Mouse (Mus musculus): ENCODE results near the gene Ubtf. TPM values are rescaled to one million over a fixed set of nuclear protein-coding genes. Genes with fewer than 3 reads are reported as not detected.
A peak's percentile ranks its signal among the peaks of the same experiment; 100 is the strongest.

Ubtf gene
- total RNA-seq, 4 experiments from 2014 or later = 102 to 118 (median 113) TPM

DNA sequence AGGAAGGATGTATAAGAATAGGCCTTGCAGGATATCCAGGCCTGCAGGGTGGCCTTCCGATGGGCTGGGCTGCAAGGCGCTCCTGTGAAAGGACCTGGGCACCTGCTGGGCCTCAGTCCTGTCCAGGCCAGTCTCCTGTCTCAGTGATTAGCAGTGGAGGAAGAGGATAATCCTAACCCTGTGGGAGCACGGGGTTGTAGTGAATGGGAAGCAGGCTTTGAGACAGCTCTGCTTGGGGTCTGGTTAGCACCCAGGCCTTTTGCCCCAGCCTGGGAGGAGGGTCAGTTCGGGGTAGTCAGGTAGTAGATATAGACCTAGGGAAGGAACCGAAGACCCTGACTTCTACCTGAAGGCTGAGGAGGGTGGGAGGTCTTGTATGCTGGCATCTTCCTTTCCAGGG lies 28.1 kb upstream of the Ubtf start:
- DNase-seq (ENCODE audit: low spot score in 2 of 2) = no peak

DNA sequence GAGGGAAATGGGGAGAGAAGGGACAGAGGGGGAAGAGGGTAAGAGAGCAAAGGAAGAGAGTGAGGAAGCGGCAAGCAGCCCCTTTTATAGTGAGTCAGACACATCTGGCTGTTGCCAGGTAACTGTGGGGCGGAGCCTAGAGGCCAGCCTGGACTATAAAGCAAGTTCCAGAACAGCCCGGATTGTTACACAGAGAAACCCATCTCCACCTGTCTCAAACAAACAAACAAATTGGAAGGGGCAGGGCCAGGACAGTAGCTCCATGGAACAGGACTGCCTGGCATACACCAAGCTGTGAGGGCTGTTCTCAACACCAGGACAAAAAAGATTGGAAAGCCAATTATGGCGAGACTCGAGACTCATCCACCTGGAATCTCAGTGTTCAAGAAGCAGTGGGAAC lies 27.4 kb upstream of the Ubtf start:
- no peak for DNase-seq (ENCODE audit: low spot score in 2 of 2)

DNA sequence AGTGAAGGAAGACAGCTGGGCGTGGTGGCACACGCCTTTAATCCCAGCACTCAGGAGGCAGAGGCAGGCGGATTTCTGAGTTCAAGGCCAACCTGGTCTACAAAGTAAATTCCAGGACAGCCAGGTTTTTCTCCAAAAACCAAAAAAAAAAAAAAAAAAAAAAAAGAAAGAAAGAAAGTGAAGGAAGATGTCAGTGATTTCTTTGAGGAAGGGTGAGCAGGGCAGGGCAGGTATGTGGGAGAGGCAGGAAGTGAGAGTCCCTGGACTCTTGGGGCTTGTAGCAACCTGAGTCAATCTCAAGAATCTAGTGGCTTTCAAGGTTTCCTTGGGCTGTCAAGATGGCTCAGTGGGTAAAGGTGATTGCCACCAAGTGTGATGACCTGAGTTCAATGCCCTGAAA lies 24.9 kb upstream of the Ubtf start:
- no peak for DNase-seq (ENCODE audit: low spot score in 2 of 2)

- DNase-seq (ENCODE audit: low spot score in 2 of 2) = no peak
These were observed 23.2 kb upstream of the Ubtf start for GRCm38 (mm10) chr11:102342742-102343141.

DNA sequence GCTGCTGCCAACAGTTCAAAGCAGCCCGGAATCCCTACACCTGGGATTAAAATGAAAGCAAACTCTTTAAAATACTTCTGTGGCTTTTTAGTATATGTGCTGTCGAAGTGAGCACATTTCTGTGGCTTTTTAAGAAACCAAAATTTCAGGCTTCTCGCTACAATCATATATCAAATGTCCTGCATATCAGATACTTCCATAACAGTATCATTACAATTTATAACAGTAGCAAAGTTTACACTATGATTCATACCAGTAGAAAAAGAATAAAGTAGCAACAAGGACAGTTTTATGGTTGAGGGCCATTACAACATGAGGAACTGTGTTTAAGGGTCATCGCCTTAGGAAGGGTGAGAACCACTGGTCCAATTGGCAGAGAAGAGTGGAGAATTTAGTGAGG lies 21.6 kb upstream of the Ubtf start:
- DNase-seq (ENCODE audit: low spot score in 2 of 2) = no peak

DNA sequence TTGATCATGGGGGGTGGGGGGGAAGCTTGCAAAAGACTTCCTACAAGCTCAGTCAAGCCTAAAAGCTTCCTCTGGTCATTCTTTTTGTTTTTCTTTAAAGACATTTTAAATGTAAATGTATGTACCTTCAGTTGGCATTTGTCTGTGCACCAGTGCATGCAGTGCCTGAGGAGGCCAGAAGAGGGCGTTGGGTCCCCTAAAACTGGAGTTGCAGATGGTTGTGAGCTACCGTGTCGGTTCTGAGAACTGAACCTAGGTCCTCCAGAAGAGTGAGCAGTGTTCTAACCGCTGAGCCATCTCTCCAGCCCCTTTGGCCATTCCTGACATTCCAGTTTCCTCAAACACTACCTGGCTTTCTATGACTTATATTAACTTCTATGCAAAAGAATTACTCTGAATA lies 20.1 kb upstream of the Ubtf start:
- DNase-seq (ENCODE audit: low spot score in 2 of 2) = no peak

DNA sequence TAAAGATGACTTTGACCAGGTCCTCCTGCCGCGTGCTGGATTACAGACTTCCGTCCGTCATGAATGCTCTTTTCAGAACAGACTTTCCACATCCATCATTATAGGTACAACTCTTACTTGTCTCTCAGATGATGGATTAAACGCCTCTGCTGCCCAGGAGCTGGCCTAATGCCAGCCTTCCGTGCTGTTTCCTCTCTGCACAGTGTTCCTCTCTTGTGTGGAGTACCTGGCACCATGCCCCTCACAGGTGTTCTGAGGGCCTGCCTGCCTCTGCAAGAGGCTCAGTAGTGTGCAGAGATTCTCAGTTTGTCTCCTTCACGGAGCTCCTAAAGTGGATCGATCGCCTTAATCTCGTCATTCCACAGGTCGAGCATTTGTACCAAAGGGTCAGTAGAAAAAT lies 19.7 kb upstream of the Ubtf start:
- no peak for DNase-seq (ENCODE audit: low spot score in 2 of 2)

DNA sequence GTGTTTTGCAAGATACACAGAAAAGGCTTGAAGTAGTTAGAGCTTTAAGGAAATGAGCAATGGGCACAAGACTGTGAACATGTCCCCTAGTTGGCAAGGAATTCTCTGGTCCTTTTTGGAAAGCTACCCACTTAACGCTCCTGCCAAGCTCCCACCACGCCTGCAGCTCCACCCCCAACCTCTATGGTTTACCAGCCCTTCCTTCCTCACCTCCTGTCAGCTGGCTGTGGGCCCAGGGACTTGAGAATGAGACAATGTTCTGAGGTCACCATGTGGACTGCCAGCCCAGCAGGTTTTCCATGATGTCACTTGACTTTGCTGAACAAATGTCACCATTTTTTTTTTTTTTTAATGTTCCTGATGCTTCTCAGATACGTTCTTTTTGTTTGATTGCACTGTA lies 19.0 kb upstream of the Ubtf start:
- peak in 1 of 2 experiments; percentile 64 for DNase-seq (ENCODE audit: low spot score in 2 of 2)

DNA sequence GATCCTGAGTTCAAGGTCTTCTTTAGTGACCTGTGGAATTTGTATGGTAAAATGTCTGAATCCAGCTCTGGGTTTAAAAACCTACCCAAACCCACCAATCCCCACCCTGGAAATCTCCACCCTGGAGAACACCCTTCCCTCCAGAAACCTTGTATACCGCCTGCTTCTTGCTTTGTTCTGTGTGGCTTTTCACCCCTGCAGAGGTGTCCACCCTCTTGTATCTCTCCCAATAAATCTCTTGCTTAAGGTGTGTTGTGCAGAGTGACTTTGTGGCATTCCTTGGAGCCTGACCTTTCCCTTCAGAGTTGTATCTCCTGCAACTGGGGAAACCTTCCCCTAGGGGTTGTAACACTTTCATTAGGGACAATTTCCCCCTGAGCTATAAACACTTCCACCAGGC lies 18.4 kb upstream of the Ubtf start:
- no peak for DNase-seq (ENCODE audit: low spot score in 2 of 2)

DNA sequence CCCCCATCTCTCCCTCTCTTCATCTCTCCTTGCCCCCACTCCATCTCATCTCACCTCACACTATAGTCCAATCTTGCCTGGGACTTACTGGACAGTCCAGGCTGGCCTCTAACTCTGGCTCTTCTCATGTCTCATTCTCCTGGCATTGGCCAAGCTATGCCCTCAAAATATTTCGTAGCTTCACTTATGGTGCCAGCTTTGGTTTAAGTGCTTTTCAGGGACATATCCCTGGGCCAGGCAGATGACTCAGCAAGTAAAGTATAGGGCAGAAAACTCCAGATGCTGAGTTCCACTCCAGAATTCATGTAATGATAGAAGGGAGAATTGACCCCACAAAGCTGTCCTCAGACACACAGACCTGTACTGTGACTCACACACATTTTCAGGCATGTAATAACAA lies 16.6 kb upstream of the Ubtf start:
- no peak for DNase-seq (ENCODE audit: low spot score in 2 of 2)

DNA sequence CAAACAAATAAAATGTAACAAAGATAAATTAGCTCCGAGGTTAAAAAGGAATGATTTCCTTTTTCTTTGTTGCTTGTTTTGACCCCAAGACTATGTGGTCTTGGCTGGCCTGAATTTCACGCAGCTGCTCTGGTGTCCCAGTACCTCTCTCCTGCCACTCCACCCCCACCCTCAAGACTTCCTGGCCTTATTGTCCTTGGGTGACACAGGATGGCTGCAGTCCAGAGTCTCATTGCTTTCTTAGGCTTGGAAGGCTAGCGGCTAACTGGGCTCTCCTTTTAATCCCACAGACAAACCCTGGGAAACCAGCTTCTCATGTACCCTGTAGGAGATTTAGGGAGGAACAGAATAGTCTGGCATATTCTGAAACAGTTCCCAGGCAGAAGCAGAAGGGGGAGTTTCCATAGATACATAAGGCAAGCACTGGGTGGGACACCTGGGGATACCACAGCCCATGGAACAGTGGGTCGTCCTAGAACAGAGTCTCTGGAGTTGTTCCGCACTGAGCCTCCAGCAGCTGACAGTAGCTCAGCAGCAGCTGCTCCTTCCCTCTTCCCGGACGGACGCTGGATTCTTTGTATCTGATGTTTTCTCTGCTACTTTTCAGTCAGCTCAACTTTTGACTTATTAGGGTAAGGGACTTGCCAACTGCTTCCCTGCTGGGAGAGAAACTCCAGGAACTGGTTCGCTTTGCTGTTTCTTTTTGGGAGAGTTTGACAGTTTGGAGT lies 15.6 kb upstream of the Ubtf start:
- DNase-seq (ENCODE audit: low spot score in 2 of 2) = no peak

DNA sequence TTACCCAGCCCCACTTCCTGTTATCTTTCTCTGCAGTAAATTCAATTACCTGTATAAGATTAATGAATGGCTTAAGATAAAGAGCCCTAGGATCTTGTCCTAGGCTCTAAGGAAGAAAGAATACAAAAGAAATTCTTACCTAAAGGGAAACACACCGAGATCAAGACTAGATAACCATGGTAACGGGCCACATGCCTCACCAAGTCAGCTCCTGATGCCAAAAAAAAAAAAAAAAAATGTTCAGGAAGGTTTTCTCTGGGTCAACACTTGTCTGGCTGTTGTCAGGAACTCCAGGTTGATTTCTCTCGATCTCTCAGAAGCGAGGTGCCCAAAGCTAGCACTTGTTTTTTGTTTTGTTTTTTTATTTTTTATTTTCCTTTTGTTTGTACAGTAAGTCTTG lies 14.5 kb upstream of the Ubtf start:
- DNase-seq (ENCODE audit: low spot score in 2 of 2) = no peak

GRCm38 (mm10) chr11:102333061-102333460 lies 13.5 kb upstream of the Ubtf start:
- DNase-seq (ENCODE audit: low spot score in 2 of 2) = no peak

DNA sequence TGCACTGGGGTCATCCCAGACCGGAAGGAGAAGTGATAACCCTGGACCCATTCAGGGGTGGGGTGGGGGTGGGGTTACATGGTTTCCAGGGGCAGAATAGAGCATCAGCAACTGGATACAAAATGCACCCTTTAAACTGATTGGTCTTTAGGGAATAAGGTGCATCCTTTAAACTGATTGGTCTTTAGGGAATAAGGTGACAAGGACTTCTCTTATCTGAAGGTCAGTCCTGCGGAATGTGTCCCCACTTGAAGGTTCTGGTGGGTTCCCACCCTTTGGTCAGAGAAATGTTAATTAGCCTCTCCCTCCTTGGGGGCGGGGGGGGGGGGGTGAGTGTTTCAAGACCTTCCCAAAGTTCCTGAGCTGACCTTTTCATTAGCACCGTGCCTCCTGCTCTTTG lies 12.3 kb upstream of the Ubtf start:
- no peak for DNase-seq (ENCODE audit: low spot score in 2 of 2)

- no peak for DNase-seq (ENCODE audit: low spot score in 2 of 2)
These were observed 10.5 kb upstream of the Ubtf start for GRCm38 (mm10) chr11:102330039-102330438.

DNA sequence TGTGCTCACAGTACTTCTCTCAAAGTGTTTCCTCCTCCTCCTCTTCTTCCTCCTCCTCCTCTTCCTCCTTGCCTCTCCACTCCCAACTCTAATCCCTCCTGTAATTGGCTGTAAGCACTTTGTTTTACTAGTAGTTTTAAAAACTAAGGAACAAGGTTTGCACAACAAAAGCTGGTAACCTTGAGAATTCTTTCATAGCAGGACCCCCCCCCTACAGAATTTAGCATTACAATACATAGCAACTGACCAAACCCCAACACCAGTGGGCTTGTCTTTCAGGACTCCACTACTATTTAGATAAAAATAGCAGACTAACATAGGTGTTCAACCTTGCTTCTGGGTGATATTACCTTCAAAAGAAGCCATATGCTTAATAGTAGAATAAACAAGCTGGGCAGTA lies 10.0 kb upstream of the Ubtf start:
- no peak for DNase-seq (ENCODE audit: low spot score in 2 of 2)

GRCm38 (mm10) chr11:102327839-102328238 lies 8.3 kb upstream of the Ubtf start:
- DNase-seq (ENCODE audit: low spot score in 2 of 2) = no peak

DNA sequence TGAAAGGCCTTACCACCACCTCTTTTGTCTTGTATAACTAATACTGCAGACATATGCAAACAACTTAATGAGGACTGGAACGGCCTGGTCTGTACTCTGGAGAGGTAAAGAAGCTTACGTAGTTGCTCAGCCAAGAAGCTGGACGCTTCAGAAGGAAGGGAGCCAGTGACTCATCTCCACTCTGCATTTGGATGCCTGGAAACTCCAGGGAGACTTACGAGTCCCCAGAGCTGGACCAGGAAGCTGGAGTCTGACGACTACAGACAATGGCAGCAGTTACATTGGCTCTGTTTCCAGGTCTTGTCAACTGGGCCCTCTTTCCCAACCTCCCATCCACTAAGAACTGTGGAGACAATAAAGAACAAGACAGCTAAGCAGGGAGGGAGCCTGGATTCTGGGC lies 7.7 kb upstream of the Ubtf start:
- no peak for DNase-seq (ENCODE audit: low spot score in 2 of 2)

- no peak for DNase-seq (ENCODE audit: low spot score in 2 of 2)
These were observed 4.0 kb upstream of the Ubtf start for GRCm38 (mm10) chr11:102323516-102323915.

DNA sequence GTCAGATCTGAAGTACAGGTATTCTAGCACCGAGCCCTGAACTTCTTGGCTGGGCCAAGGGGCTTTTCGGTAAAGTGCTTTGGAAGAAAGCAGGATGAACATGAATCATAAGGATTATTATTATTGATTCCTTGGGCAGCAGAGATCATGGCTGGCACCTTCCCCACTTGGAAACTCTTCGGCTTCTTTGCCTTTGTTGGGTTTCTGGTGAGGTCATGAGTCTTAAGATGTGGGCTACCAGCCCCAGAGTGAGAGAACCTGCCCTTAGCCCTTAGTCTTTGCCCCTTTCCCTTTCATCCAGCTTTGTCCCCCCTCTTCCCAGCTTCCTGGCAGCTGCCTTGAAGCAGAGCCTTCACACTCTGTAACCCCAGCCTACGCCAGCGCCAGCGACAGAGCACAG lies 2.4 kb upstream of the Ubtf start:
- no peak for DNase-seq (ENCODE audit: low spot score in 2 of 2)

- DNase-seq (ENCODE audit: low spot score in 2 of 2) = peak; percentile 65 to 79
These were observed 1.1 kb upstream of the Ubtf start for GRCm38 (mm10) chr11:102320686-102321005.

DNA sequence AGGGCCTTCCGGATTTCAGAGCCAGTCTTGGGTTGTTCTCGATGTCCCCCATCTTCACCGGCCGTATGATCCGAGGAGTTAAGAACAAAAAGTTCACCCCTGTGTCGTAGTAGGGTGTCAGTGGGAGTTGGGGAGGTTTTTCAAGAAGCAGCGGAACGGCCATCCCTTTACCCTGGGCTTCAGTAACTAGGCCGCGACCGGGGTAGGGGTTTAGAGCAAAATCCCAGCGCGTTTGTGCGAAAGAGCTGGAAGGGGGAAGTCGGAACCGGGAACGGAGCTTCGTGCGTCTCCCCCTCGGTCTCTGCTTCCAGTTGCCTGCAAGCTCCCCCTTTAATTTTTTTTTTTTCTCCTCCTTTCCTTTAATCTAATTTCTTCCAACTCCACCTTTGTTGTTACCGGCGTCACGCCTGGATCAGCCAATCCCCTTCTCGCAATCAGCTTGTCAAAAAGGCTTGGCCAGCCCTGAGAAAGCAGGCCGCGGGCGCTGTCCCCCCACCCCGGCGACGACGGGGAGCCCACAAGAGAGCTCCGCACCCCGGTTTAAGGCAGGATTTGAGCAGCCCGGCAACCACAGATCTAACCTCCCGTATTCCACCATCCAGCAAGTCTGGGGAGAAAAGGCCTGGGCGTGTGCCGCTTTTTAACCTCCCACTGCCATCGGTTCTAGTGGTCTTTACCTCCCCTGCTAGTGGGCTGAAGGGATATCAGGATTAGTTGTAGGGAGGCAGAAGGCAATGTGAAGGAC lies 571 bp upstream of the Ubtf start:
- DNase-seq (ENCODE audit: low spot score in 2 of 2) = peak; percentile 85 to 91

Data from left cerebral cortex, adult 8-10 months (tissue).